Mouse (Mus musculus) embryonic fibroblast, embryonic 13.5 days (primary cell): Measurements from ENCODE around the gene Zfp426.
A peak's percentile ranks its signal among the peaks of the same experiment; 100 is the strongest.

Experiments used
- CTCF ChIP-seq: IDR thresholded peaks from 2 replicates; pipeline ENCODE4 v1.5.1; 2011; ENCODE audit warnings: mild to moderate bottlenecking, control low read depth, low read length, moderate library complexity, borderline replicate concordance; ENCODE audit not compliant: insufficient read depth
- POLR2A ChIP-seq: IDR thresholded peaks from 2 replicates; pipeline ENCODE4 v1.6.1; 2011; ENCODE audit warnings: low read depth, mild to moderate bottlenecking, control low read depth, low read length, moderate library complexity

DNA sequence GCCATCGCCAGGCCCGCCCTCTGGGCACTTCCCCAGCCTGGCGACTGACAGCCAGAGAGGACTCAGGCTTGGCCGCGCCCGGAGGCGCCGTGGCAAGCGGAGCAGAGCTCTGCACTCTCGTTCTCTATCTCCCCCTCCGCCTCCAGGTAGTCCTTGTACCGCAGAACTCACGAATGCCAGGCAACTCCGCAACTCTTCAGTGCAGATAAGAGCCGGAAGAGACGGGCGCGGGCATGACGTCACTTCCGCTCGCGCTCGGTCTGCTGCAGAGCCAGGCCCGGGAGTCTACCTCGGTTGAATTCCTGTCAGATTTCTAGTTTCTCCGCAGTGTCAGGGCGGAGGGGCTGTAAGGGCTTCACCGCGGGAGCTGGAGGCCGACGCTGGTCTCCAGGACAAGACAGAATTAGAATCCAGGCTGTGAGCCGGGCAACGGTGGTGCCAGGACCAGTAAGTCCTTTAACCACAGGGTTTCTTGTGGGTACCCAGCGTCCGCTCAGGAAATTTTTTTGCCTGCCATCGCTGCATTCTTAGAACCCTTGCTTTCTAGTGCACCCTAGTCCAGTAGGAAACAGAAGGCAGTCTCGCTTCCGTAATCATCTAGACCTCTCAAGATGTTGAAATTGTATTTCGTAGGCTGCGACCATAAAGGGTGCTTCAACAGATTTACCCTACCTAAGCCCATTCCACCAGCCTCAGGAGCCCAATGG is at the start of gene Zfp426:
- no peak for TF ChIP-seq CTCF
- peak; percentile 89 for TF ChIP-seq POLR2A
